Mouse (Mus musculus) myocyte (in vitro differentiated cells): ENCODE measurements around the gene Adamts17.

Experiments
- CEBPB ChIP-seq: IDR thresholded peaks from 2 replicates; pipeline ENCODE4 v1.6.1; 2011; ENCODE audit warnings: mild to moderate bottlenecking, moderate library complexity; ENCODE audit not compliant: poor library complexity, insufficient read depth, severe bottlenecking
- E2F4 ChIP-seq: IDR thresholded peaks from one replicate; pipeline ENCODE4 v1.6.1; 2011; ENCODE audit warnings: mild to moderate bottlenecking, control low read depth, moderate library complexity; ENCODE audit not compliant: insufficient read depth
- MAX ChIP-seq: IDR thresholded peaks from one replicate; pipeline ENCODE4 v1.6.1; 2011; ENCODE audit warnings: low read depth, mild to moderate bottlenecking, control low read depth
- POLR2A ChIP-seq: IDR thresholded peaks from one replicate; pipeline ENCODE4 v1.6.1; 2011; ENCODE audit warnings: low read depth, mild to moderate bottlenecking, control low read depth, moderate library complexity; ENCODE audit not compliant: insufficient read length
- POLR2AphosphoS2 ChIP-seq: IDR thresholded peaks from one replicate; pipeline ENCODE4 v1.6.1; 2011; ENCODE audit warnings: low read depth, control low read depth; ENCODE audit not compliant: insufficient read length
- REST ChIP-seq: IDR thresholded peaks from one replicate; pipeline ENCODE4 v1.6.1; 2011; ENCODE audit warnings: mild to moderate bottlenecking, control low read depth, moderate library complexity; ENCODE audit not compliant: insufficient read depth, insufficient read length
- SRF ChIP-seq: IDR thresholded peaks from one replicate; pipeline ENCODE4 v1.6.1; 2011; ENCODE audit warnings: low read depth; ENCODE audit not compliant: control insufficient read depth, insufficient read length
- TCF3 ChIP-seq: IDR thresholded peaks from one replicate; pipeline ENCODE4 v1.6.1; 2011; ENCODE audit warnings: low read depth, control low read depth; ENCODE audit not compliant: insufficient read length
- USF1 ChIP-seq: IDR thresholded peaks from one replicate; pipeline ENCODE4 v1.6.1; 2011; ENCODE audit warnings: low read depth, mild to moderate bottlenecking, control low read depth, moderate library complexity

DNA sequence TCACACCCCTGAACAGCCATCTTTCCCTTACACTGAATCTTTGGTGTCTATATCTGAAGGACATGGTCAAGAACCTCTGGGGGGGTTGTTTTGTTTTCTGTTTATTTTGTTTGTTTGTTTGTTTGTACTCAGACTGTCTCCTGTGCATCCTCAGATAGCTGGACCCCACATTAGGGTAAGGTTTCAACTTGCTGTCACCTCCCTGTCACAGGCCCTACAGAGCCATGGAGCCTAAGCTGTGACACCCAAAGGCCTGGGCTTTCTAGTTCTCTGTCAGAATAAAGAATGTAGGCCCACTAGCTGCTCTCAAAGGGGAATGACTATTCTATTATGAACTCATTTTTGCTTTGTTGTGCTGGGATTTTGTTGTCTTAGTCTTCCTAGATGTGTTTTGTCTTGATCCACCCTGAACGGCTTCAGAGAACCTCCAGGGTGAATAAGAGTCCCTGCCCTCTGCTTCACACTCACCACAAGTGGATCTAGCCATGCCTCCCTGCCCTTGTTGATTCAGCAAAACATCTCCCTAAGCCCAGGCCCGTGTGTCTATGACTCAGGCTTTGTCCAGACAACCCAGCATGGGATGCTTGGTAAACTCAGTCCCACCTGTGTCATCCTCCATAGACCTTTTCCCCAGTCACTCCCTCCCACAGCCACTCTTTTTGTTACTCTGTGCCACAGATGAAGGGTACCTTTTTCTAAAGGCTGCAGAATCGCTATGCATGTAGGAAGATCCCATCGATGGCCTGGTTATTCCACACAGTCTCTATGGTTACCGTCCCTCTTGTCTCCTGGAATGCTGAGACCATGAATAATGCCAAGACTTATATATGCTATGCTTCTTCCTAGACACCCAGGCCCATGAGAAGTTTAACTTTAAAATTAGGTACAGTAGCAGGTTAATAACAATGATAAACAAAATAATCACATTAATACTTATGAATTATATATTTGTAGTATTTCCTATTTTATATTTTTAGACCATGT, 197.3 kb downstream of the Adamts17 start:
- TF ChIP-seq MAX (no peak), POLR2AphosphoS2 (no peak), POLR2A (no peak), TCF3 (no peak), USF1 (no peak), SRF (no peak), CEBPB (no peak), REST (no peak), E2F4 (no peak)
